Mouse (Mus musculus): Measurements from ENCODE around the gene Simc1.

GRCm38 (mm10) chr13:54575489-54575888 is 71.9 kb downstream of the Simc1 start:
- TF ChIP-seq POLR2A (IDR thresholded peaks at IDR 0.05; ENCODE audit: extremely low read depth, insufficient read depth, low read length) (no peak), CTCF (IDR thresholded peaks at IDR 0.05; ENCODE audit: extremely low read depth, insufficient read depth, low read length) (no peak)
